Mouse (Mus musculus) ovary, adult 2 months (tissue): ENCODE data around the gene Olfr156. TPM values are rescaled to one million over a fixed set of nuclear protein-coding genes. Genes with fewer than 3 reads are reported as not detected.

Experiments
- polyA plus RNA-seq: library from polyadenylated mRNA; depleted of rRNA; stranded (reverse); fragments of >200 nt; gene quantifications from 2 replicates; pipeline ENCODE4 v1.2.3, GENCODE M21; 2012; rRNA removed

Gene Olfr156
- not detected in 2 replicates for polyA plus RNA-seq

GRCm38 (mm10) chr4:43823845-43824337, at the start of gene Olfr156:
TSS of gene Olfr156 (minus strand) at chr4:43823895.

DNA sequence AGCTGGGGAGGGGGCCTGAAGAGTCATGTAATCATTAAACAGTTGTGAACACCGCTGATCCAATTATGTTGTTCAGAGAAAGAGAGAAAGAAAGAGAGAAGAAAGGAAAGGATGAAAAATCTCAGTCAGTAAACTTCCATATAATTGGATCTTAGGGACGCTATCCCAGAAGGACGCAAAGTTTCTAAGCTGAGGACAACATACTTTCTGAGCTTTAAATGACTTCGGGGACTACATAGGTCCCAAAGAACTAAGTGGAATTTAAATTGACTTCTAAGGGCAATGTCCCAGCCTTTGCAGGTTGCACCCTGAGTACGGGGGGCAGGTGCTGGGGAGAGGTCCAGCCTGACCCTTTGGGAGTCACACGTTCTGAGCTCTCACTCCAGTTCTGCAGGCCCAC, 27.6 kb upstream of the Olfr156 start, which contains the start of gene Olfr155:
Gene Olfr155 (plus strand): TSS at position 301 of the 400 bp plus-strand sequence.

DNA sequence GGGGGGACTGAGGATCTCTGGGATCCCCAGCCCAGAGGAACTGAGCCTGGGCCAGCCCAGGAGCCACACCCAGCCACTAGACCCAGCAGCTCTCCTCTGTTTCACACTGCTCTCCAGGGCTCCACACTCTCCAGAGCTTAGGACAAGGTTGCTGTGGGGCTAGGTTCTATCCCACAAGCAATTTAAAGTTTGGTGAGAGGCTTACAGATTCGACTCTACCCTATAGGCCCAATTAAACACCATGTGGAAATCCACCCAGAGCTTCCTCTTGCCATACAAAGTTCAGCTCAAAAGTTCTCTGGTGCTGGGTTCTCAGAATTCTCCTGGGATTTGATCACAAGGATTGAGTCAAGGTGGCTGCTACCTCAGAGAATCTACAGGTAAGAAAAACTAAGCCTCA, 16.4 kb upstream of the Olfr156 start, which contains the start of gene Olfr157:
Gene Olfr157 (minus strand): TSS at position 101 of the 400 bp plus-strand sequence.

DNA sequence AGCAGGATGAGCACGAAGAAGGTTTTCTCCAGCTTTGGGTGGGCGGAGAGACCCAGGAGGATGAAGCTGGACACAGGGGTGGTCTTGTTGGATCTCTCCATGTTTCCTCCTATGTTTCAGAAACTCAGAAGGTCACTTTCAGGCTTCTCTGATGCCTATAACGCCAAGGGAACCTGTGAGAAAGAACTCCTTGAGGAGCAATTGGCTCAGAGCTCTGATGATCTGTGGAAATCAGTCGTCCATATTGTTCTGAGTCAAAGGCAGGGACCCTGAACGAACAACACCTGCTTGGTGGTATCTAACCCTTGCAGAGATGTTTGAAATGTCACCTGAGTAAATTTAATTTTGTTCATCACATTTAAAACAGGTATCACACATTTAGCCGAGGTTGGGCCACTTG, 52.8 kb downstream of the Olfr156 start, which contains the start of gene Olfr159:
Gene Olfr159 (minus strand): TSS at position 101 of the 400 bp plus-strand sequence.

Other genes with a start within 250 kb of the Olfr156 start
- 70.8 and 74.5 TPM in 2 replicates for gene Rgp1, start 245.2 kb downstream of the Olfr156 start, polyA plus RNA-seq
- gene Gba2, start 245.0 kb downstream of the Olfr156 start, polyA plus RNA-seq = 26.8 and 33.6 TPM in 2 replicates
- gene Msmp, start 239.4 kb downstream of the Olfr156 start, polyA plus RNA-seq = 0.63 and 1.5 TPM in 2 replicates
- 113 and 117 TPM in 2 replicates for gene Npr2, start 192.0 kb downstream of the Olfr156 start, polyA plus RNA-seq
- gene Spag8, start 170.3 kb downstream of the Olfr156 start, polyA plus RNA-seq = 20.8 and 24.0 TPM in 2 replicates
- gene Hint2, start 167.4 kb downstream of the Olfr156 start, polyA plus RNA-seq = 65.2 and 84.4 TPM in 2 replicates
- gene Tmem8b, start 154.9 kb downstream of the Olfr156 start, polyA plus RNA-seq = 24.0 and 31.0 TPM in 2 replicates
- 0.05 TPM in 1 of 2 replicates, not detected in the other for gene Fam221b, start 154.8 kb downstream of the Olfr156 start, polyA plus RNA-seq
- gene Olfr70, start 123.1 kb downstream of the Olfr156 start, polyA plus RNA-seq = not detected in 2 replicates
- not detected in 2 replicates for gene Olfr71, start 113.6 kb downstream of the Olfr156 start, polyA plus RNA-seq
- gene Hrct1, start 96.7 kb downstream of the Olfr156 start, polyA plus RNA-seq = 4.2 and 5.3 TPM in 2 replicates
- gene Spaar, start 93.9 kb downstream of the Olfr156 start, polyA plus RNA-seq = 1.0 and 1.1 TPM in 2 replicates
- gene Olfr159, start 52.9 kb downstream of the Olfr156 start, polyA plus RNA-seq = not detected in 2 replicates
- gene Olfr157, start 16.3 kb upstream of the Olfr156 start, polyA plus RNA-seq = not detected in 2 replicates
- gene Olfr155, start 27.7 kb upstream of the Olfr156 start, polyA plus RNA-seq = 0.12 TPM in 1 of 2 replicates, not detected in the other
- gene Reck, start 51.6 kb upstream of the Olfr156 start, polyA plus RNA-seq = 22.1 and 22.2 TPM in 2 replicates
- 11.8 and 13.2 TPM in 2 replicates for gene Glipr2, start 133.5 kb upstream of the Olfr156 start, polyA plus RNA-seq
- not detected in 2 replicates for gene Ccin, start 159.6 kb upstream of the Olfr156 start, polyA plus RNA-seq
- gene Clta, start 180.6 kb upstream of the Olfr156 start, polyA plus RNA-seq = 254 and 292 TPM in 2 replicates